Mouse (Mus musculus) bone marrow, adult 2 months (tissue): Measurements from ENCODE around the gene Krtap16-1.

Experiments used
- CTCF ChIP-seq: fragments of 200-500 bp; IDR thresholded peaks from 2 replicates; pipeline ENCODE4 v1.5.1; 2011; ENCODE audit warnings: low read length, control low read depth; ENCODE audit not compliant: control insufficient read depth, insufficient read depth
- POLR2A ChIP-seq: fragments of 200-500 bp; IDR thresholded peaks from 2 replicates; pipeline ENCODE4 v1.6.1; 2011; ENCODE audit warnings: low read depth, mild to moderate bottlenecking, control low read depth, low read length, borderline replicate concordance; ENCODE audit not compliant: control insufficient read depth

- TF ChIP-seq POLR2A = no peak
- TF ChIP-seq CTCF = no peak
Measured at GRCm38 (mm10) chr11:99935991-99936390, 50.4 kb downstream of the Krtap16-1 start, which contains the start of gene Krtap31-2.
